Mouse (Mus musculus): ENCODE measurements around the gene Sox5. TPM values are rescaled to one million over a fixed set of nuclear protein-coding genes. Genes with fewer than 3 reads are reported as not detected.

Sox5 gene
- polyA plus RNA-seq, 1 experiment from 2014 or later = 27.0 TPM

GRCm38 (mm10) chr6:144710816-144711215 lies 71.0 kb downstream of the Sox5 start:
- H3K4me2 ChIP-seq (replicated peaks) = no peak overlapping the region
- H3K27me3 ChIP-seq (ENCODE audit: control insufficient read depth, insufficient read depth, low read length) = no peaks in the 10 kb centered on the region
- H3K9me3 ChIP-seq (ENCODE audit: control insufficient read depth, low read length) = no peaks in the 10 kb centered on the region
- WGBS = 68% methylated on average over 5 of the region's 5 CpGs
- peaks cover 7% of the 10 kb centered on the region; the same call in 1 of the 2 replicates for H3K4me1 ChIP-seq (replicated peaks; ENCODE audit: control insufficient read depth, insufficient read depth, low read length)
- no peak overlapping the region for H3K4me3 ChIP-seq (replicated peaks; ENCODE audit: low read length)
- DNase-seq (ENCODE audit: low spot score) (no peak), ATAC-seq (ENCODE audit: low FRiP score) (no peak)
- no peak overlapping the region for H3K27ac ChIP-seq
- H3K36me3 ChIP-seq (replicated peaks; ENCODE audit: control insufficient read depth, insufficient read depth) = no peaks in the 10 kb centered on the region
- no peak overlapping the region for H3K9ac ChIP-seq

GRCm38 (mm10) chr6:144709614-144710180 lies 72.1 kb downstream of the Sox5 start:
- no peak for DNase-seq (ENCODE audit: low spot score)
- Histone ChIP-seq H3K4me1 (replicated peaks; ENCODE audit: control insufficient read depth, insufficient read depth, low read length) (peaks cover 7% of the 10 kb centered on the region; the same call in 1 of the 2 replicates), H3K27ac (no peak overlapping the region), H3K36me3 (replicated peaks; ENCODE audit: control insufficient read depth, insufficient read depth) (no peaks in the 10 kb centered on the region), H3K27me3 (ENCODE audit: control insufficient read depth, insufficient read depth, low read length) (no peaks in the 10 kb centered on the region), H3K4me3 (replicated peaks; ENCODE audit: low read length) (no peak overlapping the region), H3K4me2 (replicated peaks) (no peak overlapping the region), H3K9ac (no peak overlapping the region), H3K9me3 (ENCODE audit: control insufficient read depth, low read length) (no peaks in the 10 kb centered on the region)
- ATAC-seq (ENCODE audit: low FRiP score) = no peak
- 61% methylated on average over 9 of the region's 9 CpGs for WGBS

- no peaks in the 10 kb centered on the region for H3K36me3 ChIP-seq (replicated peaks; ENCODE audit: control insufficient read depth, insufficient read depth)
- no peaks in the 10 kb centered on the region for H3K27me3 ChIP-seq (ENCODE audit: control insufficient read depth, insufficient read depth, low read length)
- ATAC-seq (ENCODE audit: low FRiP score) (no peak), DNase-seq (ENCODE audit: low spot score) (no peak)
- peaks cover 7% of the 10 kb centered on the region; the same call in 1 of the 2 replicates for H3K4me1 ChIP-seq (replicated peaks; ENCODE audit: control insufficient read depth, insufficient read depth, low read length)
- no peak overlapping the region for H3K27ac ChIP-seq
- H3K9me3 ChIP-seq (ENCODE audit: control insufficient read depth, low read length) = peaks cover 6% of the 10 kb centered on the region
- H3K4me2 ChIP-seq (replicated peaks) = no peak overlapping the region
- H3K4me3 ChIP-seq (replicated peaks; ENCODE audit: low read length) = no peak overlapping the region
- 77% methylated on average over 4 of the region's 4 CpGs for WGBS
- no peak overlapping the region for H3K9ac ChIP-seq
Observed at GRCm38 (mm10) chr6:144708410-144708809, 73.4 kb downstream of the Sox5 start.

- DNase-seq (ENCODE audit: low spot score) = no peak
- WGBS = 100% methylated on average over 1 of the region's 1 CpGs
- no peak overlapping the region for H3K9ac ChIP-seq
- peaks cover 6% of the 10 kb centered on the region for H3K9me3 ChIP-seq (ENCODE audit: control insufficient read depth, low read length)
- ATAC-seq (ENCODE audit: low FRiP score) = no peak
- H3K27me3 ChIP-seq (ENCODE audit: control insufficient read depth, insufficient read depth, low read length) = no peaks in the 10 kb centered on the region
- H3K4me1 ChIP-seq (replicated peaks; ENCODE audit: control insufficient read depth, insufficient read depth, low read length) = peaks cover 7% of the 10 kb centered on the region; the same call in 1 of the 2 replicates
- no peak overlapping the region for H3K4me2 ChIP-seq (replicated peaks)
- H3K27ac ChIP-seq = no peak overlapping the region
- no peaks in the 10 kb centered on the region for H3K36me3 ChIP-seq (replicated peaks; ENCODE audit: control insufficient read depth, insufficient read depth)
- H3K4me3 ChIP-seq (replicated peaks; ENCODE audit: low read length) = no peak overlapping the region
Observed at GRCm38 (mm10) chr6:144707976-144708375, 73.8 kb downstream of the Sox5 start.

- Histone ChIP-seq H3K27me3 (ENCODE audit: control insufficient read depth, insufficient read depth, low read length) (no peaks in the 10 kb centered on the region), H3K9ac (no peak overlapping the region), H3K4me3 (replicated peaks; ENCODE audit: low read length) (no peak overlapping the region), H3K27ac (no peak overlapping the region), H3K36me3 (replicated peaks; ENCODE audit: control insufficient read depth, insufficient read depth) (no peaks in the 10 kb centered on the region), H3K4me2 (replicated peaks) (no peak overlapping the region), H3K9me3 (ENCODE audit: control insufficient read depth, low read length) (peaks cover 6% of the 10 kb centered on the region), H3K4me1 (replicated peaks; ENCODE audit: control insufficient read depth, insufficient read depth, low read length) (no peaks in the 10 kb centered on the region)
- ATAC-seq (ENCODE audit: low FRiP score) = no peak
- WGBS = 88% methylated on average over 5 of the region's 5 CpGs
- DNase-seq (ENCODE audit: low spot score) = no peak
Observed at GRCm38 (mm10) chr6:144704962-144705361, 76.8 kb downstream of the Sox5 start.

GRCm38 (mm10) chr6:144695660-144696059 lies 86.1 kb downstream of the Sox5 start:
- 87% methylated on average over 4 of the region's 4 CpGs for WGBS
- no peak overlapping the region for H3K4me3 ChIP-seq (replicated peaks; ENCODE audit: low read length)
- H3K9me3 ChIP-seq (ENCODE audit: control insufficient read depth, low read length) = no peaks in the 10 kb centered on the region
- ATAC-seq (ENCODE audit: low FRiP score) (no peak), DNase-seq (ENCODE audit: low spot score) (no peak)
- H3K27ac ChIP-seq = no peak overlapping the region
- no peaks in the 10 kb centered on the region for H3K36me3 ChIP-seq (replicated peaks; ENCODE audit: control insufficient read depth, insufficient read depth)
- no peaks in the 10 kb centered on the region for H3K27me3 ChIP-seq (ENCODE audit: control insufficient read depth, insufficient read depth, low read length)
- H3K4me2 ChIP-seq (replicated peaks) = no peak overlapping the region
- H3K9ac ChIP-seq = no peak overlapping the region
- no peaks in the 10 kb centered on the region for H3K4me1 ChIP-seq (replicated peaks; ENCODE audit: control insufficient read depth, insufficient read depth, low read length)

- H3K27me3 ChIP-seq (ENCODE audit: control insufficient read depth, insufficient read depth, low read length) = no peaks in the 10 kb centered on the region
- H3K9ac ChIP-seq = no peak overlapping the region
- no peaks in the 10 kb centered on the region for H3K4me1 ChIP-seq (replicated peaks; ENCODE audit: control insufficient read depth, insufficient read depth, low read length)
- no peak overlapping the region for H3K4me3 ChIP-seq (replicated peaks; ENCODE audit: low read length)
- no peaks in the 10 kb centered on the region for H3K36me3 ChIP-seq (replicated peaks; ENCODE audit: control insufficient read depth, insufficient read depth)
- DNase-seq (ENCODE audit: low spot score) (no peak), ATAC-seq (ENCODE audit: low FRiP score) (no peak)
- no peak overlapping the region for H3K27ac ChIP-seq
- H3K9me3 ChIP-seq (ENCODE audit: control insufficient read depth, low read length) = no peaks in the 10 kb centered on the region
- WGBS = 90% methylated on average over 7 of the region's 7 CpGs
- no peak overlapping the region for H3K4me2 ChIP-seq (replicated peaks)
Observed at GRCm38 (mm10) chr6:144693211-144693899, 88.4 kb downstream of the Sox5 start.

GRCm38 (mm10) chr6:144691298-144692041 lies 90.3 kb downstream of the Sox5 start:
- ATAC-seq (ENCODE audit: low FRiP score) = no peak
- DNase-seq (ENCODE audit: low spot score) = no peak
- no peaks in the 10 kb centered on the region for H3K27me3 ChIP-seq (ENCODE audit: control insufficient read depth, insufficient read depth, low read length)
- 89% methylated on average over 7 of the region's 7 CpGs for WGBS
- no peaks in the 10 kb centered on the region for H3K9me3 ChIP-seq (ENCODE audit: control insufficient read depth, low read length)
- no peak overlapping the region for H3K9ac ChIP-seq
- no peak overlapping the region for H3K27ac ChIP-seq
- H3K4me3 ChIP-seq (replicated peaks; ENCODE audit: low read length) = no peak overlapping the region
- H3K4me2 ChIP-seq (replicated peaks) = no peak overlapping the region
- H3K4me1 ChIP-seq (replicated peaks; ENCODE audit: control insufficient read depth, insufficient read depth, low read length) = no peaks in the 10 kb centered on the region
- no peaks in the 10 kb centered on the region for H3K36me3 ChIP-seq (replicated peaks; ENCODE audit: control insufficient read depth, insufficient read depth)

GRCm38 (mm10) chr6:144689076-144689475 lies 92.7 kb downstream of the Sox5 start:
- WGBS = 93% methylated on average over 3 of the region's 3 CpGs
- H3K4me3 ChIP-seq (replicated peaks; ENCODE audit: low read length) = no peak overlapping the region
- H3K4me1 ChIP-seq (replicated peaks; ENCODE audit: control insufficient read depth, insufficient read depth, low read length) = no peaks in the 10 kb centered on the region
- ATAC-seq (ENCODE audit: low FRiP score) (no peak), DNase-seq (ENCODE audit: low spot score) (no peak)
- H3K27me3 ChIP-seq (ENCODE audit: control insufficient read depth, insufficient read depth, low read length) = no peaks in the 10 kb centered on the region
- no peak overlapping the region for H3K4me2 ChIP-seq (replicated peaks)
- no peak overlapping the region for H3K27ac ChIP-seq
- no peaks in the 10 kb centered on the region for H3K9me3 ChIP-seq (ENCODE audit: control insufficient read depth, low read length)
- H3K36me3 ChIP-seq (replicated peaks; ENCODE audit: control insufficient read depth, insufficient read depth) = no peaks in the 10 kb centered on the region
- H3K9ac ChIP-seq = no peak overlapping the region
